Mouse (Mus musculus) heart, postnatal 25 days (tissue): ENCODE results near the gene Crhr2. TPM values are rescaled to one million over a fixed set of nuclear protein-coding genes. Genes with fewer than 3 reads are reported as not detected.

Source experiments
- DNase-seq: peaks from one replicate; pipeline ENCODE4 v3.0.0; 2022; ENCODE audit warnings: low spot score
- intact Hi-C: fragments of 180-260 bp; cut with DNase I; formaldehyde crosslinking; loops from one replicate; pipeline ENCODE4 v1.15.1; 2025
- total RNA-seq, 2 experiments: library from RNA; stranded (reverse); gene quantifications; 2 replicates each; pipeline ENCODE4 v1.2.3; 2021

The Crhr2 gene
- total RNA-seq, 2 experiments from 2014 or later: 20.3 to 20.5 TPM

DNA sequence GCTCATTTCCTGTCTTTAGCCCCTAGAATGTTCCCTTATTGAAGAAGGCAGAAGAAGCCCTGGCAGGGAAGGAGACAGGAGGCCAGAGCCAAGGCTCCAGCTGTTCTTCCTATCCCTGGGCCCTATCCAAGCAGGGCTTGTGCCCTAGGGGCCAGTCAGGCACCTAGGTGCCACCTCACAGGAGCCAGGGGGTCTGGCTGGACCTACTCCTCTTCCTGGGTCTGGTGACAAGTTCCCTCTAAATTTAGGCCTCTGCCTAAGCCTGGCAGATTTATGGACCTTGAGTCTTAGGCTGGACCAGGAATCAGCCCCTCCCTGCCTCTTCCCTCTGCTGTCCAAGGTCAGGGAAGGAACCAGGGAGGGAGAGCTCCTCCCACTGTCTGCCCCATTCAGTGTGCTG is 4.4 kb downstream of the Crhr2 start:
- DNase-seq: no peak
- intact Hi-C loops: no loop called here

DNA sequence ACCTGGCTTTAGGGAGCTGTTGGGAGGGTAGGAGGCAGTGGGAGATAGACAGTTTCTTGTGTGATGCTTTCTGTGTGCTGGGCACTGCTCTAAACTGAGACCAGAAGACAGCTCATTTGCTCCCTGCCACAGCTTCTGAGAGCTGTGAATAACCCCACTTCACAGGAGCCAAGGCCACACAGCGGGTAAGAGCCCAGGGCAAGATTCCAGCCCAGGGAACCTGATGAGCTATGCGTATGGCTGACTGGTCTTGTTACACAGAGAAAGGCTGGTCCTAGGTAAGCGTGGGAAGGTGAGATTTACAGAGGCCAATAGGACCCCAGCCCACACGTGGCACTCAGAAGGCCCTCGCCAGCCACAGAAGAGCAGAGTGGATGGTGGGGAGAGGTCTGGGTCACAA is 6.2 kb downstream of the Crhr2 start:
- no peak for DNase-seq
- intact Hi-C loops: no loop called here

DNA sequence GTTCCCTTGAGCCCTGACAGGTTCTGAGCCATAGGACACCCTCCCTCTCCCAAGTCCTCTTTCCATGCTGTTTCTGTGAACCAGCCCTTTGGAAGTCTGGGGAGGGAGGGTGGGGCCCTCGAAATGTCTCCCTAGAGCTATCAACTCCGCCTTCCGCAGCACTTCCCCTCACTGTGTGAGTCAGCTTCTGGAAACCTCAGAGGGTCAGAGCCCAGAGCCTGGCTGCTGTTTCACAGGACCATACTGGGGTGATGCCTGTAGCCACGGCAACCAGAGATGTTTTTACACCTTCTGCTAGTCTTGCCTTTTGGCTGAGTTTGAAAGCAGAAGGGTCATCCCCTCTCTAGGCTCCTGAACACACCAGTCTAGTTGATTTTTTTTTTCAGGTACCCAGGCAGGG is 9.8 kb downstream of the Crhr2 start:
- intact Hi-C loops: no loop called here
- peak; percentile 23 for DNase-seq

DNA sequence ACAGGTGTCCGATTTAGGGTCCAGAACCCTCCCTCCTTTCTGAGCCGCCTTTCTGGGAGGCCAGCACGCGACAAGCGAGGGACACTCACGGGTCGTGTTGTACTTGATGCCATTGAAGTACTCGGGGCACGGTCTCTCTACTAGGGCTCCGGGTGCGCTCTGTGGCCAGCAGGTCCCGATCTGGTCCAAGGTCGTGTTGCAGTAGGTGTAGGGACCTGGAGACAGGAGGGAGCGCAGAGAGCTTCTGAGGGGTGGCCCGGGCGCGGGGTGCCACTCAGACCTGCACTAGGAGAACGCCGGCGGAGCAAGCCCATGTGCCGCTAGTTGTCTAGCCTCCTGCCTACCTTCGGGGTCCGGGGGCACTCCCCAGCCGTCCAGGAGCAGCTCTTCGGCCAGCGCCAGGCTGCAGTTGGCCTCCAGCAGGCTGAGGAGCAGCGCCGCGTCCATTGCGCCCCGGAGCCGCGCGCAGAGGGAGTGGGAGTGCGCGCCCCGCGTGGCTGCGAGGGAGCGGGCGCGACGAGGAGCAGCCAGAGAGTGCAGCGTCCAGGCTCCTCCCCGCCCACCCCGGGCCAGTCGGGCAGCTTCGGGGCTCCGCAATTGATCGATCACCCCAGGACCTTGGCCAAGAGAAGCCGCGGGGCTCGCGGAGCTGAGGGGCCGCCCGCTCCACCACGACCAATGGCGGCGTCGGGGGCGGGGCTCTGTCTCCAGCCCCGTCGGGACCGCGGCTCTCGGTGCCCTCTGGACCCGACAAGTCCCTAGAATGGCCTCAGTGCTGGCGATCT is 15.3 kb downstream of the Crhr2 start:
- no peak for DNase-seq
- intact Hi-C loops: no loop called here

DNA sequence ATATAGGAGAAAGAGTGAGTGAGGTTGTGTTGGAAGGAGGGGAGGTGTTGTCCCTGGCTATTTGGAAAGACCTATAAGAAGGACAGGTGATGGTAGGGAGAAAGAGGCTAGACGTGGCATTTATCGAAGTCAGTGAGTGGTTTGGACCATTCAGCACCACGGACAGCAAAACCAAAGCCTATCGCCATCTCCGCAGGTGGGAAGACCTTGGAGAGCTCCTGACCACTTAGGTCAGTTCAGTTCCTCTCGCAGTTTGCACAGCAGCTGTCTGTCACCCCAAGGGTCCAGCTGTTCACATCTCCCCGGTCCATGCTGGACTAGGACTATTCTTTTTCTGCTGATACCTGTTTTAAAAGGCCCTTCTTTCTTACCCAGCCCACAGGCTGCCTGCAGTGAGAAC is 24.5 kb downstream of the Crhr2 start:
- DNase-seq: no peak
- intact Hi-C loops: no loop called here

DNA sequence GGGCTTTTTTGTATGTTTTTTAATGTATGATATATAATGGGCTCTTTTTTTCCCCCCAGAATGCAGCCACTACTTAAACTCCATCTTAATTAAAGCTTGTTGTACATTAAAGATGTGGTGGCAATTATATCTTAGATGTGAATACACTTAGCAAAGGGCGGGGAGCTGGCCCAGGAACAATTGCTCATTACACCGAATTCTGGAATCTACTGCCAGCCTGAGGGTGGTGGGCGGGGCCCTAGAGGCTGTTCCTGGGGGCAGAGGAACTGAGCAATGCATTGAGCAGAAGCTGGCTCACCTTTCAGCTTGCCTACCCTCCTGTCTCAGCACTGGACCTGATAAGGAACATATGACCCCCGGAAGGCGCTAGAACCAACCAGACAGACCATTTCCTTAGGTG is 34.2 kb downstream of the Crhr2 start:
- intact Hi-C loops: no loop called here
- DNase-seq: no peak

DNA sequence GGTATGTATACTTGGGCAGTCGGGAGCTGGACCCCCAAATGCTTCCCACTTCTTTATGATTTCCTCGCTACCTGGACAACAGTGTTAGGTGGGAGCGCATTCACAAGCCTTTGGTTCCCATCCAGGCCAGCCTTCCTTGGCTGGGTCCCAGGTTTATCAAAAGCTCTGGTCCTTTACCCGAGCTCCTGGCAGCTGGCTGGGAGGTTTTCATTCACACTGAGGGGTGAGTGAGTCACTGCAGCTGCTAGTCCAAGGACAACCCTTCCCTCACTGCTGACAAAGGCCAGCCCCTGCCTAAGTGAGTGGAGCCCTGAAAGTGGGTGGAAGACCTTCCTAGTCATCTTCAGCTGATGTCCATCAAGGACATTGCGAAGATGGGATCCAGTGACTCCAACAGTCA is 34.8 kb downstream of the Crhr2 start:
- DNase-seq: no peak
- intact Hi-C loops: no loop called here

DNA sequence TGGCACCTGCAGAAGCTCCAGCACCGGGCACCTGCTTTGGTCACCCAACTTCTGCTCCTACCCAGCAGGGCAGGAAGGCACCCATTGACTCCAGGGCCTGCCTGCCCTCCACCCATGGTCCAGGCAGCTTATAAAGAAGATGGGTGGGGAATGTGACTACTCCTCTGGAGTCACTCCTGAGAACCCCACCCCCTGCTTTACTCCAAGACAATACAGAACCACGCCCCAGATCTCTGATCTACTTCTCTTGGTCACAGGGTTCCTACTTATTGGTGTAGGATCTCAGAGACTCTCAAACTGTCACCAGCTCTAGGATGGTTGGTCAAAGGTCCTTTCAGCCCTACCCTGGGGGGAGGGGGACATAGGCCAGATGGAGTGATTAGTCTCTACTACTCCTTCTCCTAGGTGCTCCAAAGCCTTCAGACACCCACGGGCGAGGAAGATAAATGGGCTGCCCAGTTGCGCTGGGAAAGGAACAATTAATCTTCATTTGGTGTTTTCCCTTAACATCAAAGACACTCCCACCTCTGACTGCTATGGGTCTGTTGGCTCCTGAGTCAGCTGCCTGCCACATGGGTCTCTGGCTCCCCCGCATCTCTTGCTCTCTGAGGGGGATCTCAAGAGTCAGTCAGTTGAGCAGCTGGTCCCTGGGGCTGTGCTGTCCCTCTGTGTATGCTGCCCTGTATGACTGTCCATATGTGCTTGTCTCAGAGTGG is 39.2 kb downstream of the Crhr2 start:
- DNase-seq: no peak
- intact Hi-C loops: loop anchor here (5.0 kb wide), 1 partner anchor 74 kb away; no protein-coding TSS in a partner anchor

DNA sequence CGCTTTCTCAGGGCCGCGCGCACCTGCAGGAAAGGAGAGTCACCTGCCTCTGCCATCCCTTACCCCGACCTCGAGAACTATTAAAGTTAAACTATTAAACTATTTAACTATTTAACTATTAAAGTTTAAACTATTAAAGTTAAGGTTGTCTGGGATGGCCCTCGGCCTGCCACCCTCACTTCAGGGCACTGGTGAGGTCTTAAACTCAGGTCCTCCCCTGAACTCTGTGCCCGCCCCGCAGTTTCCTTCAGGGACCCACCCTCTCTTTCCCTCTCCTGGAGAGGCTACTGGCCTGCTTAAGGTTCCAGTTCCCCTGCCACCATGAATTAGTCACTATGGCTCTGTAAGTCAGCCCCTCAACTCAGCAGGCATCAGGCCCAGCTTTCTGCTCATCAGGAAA is 41.4 kb downstream of the Crhr2 start:
- intact Hi-C loops: loop anchor here (5.0 kb wide), 1 partner anchor 76 kb away; no protein-coding TSS in a partner anchor

DNA sequence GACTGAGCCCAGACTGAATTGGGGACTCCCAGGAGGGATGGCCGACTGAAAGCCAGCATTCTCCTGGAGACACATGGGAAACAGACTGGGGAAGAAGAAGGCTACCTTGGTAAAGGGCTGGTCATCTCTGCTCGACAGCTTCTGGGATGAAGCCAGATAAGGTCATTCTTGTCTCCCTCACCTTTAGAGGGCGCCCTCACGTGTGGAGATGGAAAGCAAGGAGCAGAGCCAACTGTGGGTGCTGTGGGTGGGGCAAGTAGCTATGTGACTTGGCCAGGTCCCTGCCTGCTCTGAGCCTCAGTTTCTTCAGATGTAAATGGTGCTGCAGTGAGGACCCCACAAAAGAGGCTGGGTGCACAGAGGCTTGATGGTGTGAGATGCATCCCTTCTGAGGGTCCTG is 42.2 kb downstream of the Crhr2 start:
- no peak for DNase-seq
- intact Hi-C loops: loop anchor here (5.0 kb wide), 1 partner anchor 77 kb away; no protein-coding TSS in a partner anchor

More for the DNA sequence above, 41.4 kb downstream of the Crhr2 start:
- DNase-seq: no peak

DNA sequence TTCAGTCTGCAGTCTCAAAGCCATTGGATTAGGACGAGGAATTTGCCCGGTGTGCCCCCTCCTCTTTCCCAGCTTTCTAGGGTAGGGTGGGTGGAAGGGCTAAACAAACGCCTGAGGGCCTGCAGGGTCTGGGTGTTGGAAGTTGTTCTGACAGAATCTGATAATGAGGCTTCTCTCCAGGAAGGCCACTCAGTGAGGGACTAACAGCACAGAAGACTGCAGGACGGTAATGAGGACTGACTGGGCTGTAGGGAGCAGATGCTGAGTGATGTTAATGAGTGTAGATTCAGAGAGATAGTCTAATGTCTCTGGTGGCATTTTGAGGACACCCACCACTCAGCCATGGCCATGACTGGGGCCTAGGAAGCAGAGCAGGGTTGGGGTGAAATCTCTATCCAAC is 45.5 kb downstream of the Crhr2 start:
- no peak for DNase-seq
- intact Hi-C loops: no loop called here

DNA sequence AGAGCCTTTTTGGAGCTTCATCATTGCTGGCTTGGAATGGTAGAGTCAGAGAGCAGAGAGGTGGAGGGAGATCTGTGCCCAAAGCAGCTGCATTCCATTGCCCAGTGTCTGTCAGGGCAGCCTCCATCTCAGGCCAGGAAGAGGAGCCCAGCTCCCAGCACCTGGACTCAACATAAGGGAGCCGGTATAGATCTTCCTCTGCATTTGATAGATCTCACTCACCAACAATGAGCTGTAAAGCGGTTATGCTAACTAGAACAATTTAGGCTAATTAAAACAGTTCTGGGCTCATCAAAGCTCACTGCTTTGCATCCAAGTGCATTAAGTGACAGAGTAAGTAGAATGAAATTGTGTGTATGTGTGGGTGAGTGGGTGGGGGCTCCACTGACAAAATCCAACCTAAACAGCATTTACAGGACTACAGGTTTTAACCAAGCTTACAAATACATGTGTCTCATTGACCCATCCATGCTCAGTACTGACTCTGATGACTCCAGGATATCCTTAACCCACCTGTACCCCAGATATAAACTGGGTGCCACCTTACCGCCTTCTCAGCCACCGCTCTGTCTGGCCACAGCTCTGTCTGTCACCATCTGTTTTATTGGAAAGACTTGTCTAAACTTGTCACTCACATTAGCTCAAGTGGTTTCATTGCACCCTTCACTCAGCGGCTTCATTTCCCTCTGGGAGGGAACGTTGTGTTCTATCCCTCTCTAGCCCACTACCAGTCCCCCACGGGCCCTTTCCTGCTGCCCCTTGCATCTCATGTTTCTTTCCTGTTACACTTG is 50.4 kb downstream of the Crhr2 start:
- intact Hi-C loops: no loop called here
- DNase-seq: no peak

DNA sequence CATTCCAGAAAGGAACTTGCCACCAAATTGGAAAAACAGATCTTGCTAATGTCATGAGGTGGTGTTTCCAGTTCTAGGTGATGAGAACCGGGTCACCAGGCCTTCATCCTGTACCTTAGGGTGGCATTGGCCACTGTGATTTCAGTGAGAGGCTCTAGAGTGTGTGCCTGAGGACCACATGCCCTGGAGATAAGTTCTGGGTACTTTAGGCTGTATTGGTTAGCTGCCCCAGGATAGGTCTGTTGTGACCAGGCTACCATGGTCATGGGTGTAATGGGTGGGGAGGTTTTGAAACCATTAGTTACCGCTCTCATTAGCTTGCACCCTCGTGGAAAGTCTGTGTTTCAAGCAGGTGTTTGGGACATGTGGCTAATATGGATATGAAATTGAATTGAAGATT is 51.4 kb downstream of the Crhr2 start:
- intact Hi-C loops: no loop called here

DNA sequence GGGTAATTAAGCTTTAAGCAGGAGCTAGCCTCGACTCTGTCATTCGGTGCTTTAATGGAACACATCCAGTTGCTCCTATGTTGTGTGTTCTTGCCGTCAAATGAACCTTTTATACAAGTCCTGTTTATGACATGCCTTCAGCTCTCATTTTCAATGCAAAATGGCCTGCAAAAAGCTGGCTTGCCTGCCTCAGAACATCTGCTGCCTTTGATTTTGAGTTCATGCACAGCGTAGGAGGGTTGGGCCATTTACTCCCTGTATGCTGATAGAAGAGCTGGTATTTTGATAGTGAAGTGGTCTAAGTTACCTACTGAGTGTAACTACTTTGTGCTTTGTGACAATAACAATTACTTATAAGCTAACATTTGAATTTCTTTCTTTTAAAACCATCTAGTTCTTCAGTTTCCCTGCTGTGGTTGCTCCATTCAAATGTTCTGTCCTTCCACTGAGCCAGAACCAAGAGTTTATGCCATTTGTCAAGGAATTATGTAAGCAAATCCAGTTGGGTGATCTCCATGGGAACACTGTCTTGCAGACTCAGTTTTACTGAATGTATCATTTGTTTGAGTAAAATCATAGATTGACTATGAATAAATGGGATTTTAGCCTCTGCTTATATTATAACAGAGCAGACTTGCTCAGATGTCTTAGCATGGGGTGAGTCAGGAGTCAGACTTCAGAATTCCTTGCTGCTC is 56.1 kb downstream of the Crhr2 start:
- intact Hi-C loops: no loop called here

More for the DNA sequence above, 51.4 kb downstream of the Crhr2 start:
- no peak for DNase-seq

DNA sequence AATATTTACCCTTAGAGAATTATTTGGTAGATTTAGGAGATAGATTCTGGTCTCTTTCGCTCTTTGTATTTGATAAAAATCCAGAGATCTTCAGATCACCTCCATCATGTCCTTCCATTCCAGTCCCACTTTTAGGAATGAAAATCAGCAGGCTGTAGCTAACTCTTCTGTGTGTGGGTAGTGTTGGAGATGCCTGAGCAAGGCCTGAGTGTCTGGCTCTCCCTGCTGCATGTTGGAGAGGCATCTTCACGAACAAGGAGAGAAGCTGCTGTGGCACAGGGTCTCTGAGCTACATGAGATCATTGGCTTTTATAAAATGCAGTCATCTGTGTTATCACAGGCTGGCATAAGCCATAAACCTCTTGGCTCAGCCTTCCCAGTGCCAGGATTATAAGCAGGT is 66.9 kb downstream of the Crhr2 start:
- DNase-seq: no peak
- intact Hi-C loops: no loop called here

More for the DNA sequence above, 56.1 kb downstream of the Crhr2 start:
- no peak for DNase-seq

DNA sequence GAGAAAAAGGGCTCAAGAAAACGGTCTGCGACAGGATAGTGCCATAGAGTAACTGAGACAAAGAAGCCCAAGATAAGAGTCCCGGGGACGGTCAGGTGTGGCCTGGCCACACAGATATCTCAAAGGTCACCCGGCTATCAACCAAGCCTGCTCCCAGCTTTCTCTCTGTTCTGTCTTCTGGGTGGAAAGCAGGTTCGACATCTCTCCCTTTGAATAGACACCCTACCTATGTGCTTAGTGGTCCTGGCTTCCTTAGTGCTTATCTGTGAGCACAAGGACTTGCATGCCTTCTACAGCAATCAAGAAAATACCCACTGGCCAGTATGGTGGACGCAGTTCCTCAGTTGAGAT is 68.4 kb downstream of the Crhr2 start:
- intact Hi-C loops: no loop called here
- no peak for DNase-seq

DNA sequence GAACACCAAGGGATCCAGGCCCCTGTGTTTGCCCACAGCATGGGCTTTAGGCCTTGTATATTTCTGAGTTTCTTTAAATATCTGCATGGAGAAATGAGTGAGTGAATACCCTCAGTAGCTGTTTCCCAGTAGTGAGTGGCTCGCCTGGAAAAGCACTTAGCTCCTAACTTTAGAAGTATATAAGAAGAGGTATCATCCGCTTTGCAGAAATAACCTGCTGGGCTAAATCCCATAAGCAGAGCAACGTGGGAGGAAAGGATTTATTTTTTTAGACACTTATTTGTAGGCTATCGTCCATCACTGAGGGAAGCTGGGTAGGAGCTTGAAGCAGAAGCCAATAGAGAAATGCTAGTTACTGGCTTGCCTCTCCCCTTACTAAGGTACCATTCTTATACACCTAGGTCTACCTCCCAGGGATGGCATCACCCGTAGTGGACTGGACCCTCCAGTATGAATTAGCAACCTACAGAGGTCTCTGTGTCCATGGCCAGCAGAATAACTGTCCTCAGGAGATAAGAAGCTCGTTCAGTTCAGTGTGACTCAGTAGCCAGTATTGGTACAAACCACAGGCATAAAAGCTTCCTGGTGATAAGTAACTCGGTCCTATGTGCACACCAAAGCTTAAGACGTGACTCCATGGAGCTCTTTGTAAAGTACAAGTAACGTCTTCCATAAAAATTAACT is 68.9 kb downstream of the Crhr2 start:
- intact Hi-C loops: no loop called here
- no peak for DNase-seq

DNA sequence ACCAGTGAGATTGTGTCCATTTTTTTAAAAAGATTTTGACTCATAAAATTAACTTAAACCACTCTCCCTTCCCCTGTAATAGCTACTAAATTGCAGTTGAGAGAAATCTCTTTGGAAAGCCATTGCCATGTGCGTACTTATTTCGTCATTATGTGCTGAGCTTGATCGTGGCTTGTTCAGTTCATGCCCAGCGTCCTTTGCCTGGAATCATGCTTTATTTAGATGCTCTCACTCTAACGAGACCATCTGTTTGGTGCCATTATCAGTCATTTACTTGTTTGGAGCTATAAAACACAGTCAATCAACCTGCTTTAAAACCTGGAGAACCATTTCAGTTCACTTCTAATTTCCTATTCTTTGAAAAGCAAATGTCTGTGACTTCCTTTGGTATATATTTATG is 70.6 kb downstream of the Crhr2 start:
- DNase-seq: no peak

DNA sequence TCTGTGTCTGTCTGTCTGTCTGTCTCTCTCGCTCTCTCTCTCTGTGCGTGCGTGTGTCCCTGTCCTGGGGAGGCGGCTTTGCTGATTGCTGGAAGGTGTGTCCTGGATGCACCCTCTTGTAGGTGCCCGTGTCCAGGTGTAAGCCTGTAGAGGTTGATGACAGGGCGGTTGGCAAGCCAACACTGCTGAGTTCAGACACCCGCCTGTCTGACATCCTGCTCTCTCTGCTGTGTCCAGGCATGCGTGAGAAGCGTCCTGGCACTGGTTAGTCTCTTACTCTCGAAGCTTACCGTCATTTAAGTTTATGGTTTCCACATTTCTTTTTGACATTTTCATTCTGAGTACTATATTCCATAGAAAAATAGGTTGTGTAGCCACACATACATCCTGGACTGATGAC is 71.5 kb downstream of the Crhr2 start:
- intact Hi-C loops: no loop called here
- DNase-seq: no peak

More for the DNA sequence above, 70.6 kb downstream of the Crhr2 start:
- intact Hi-C loops: no loop called here
